Mouse (Mus musculus) thymus, adult 2 months (tissue): ENCODE data around the gene Arhgap20. TPM values are rescaled to one million over a fixed set of nuclear protein-coding genes. Genes with fewer than 3 reads are reported as not detected.

Source experiments
- DNase-seq: peaks from one replicate; pipeline ENCODE4 v3.0.0; 2021
- H3K27ac ChIP-seq: fragments of 200-500 bp; 2 replicates; pipeline ENCODE4 v1.5.1; 2012; ENCODE audit warnings: low read length, control low read depth; ENCODE audit not compliant: control insufficient read depth, insufficient read depth
- H3K27me3 ChIP-seq: fragments of 200-500 bp; 2 replicates; pipeline ENCODE4 v1.6.1; 2012; ENCODE audit warnings: mild to moderate bottlenecking, low read length, moderate library complexity, mixed read lengths; ENCODE audit not compliant: control insufficient read depth, insufficient read depth
- H3K36me3 ChIP-seq: fragments of 200-500 bp; 2 replicates; pipeline ENCODE4 v1.6.1; 2012; ENCODE audit warnings: mild to moderate bottlenecking, low read length, moderate library complexity; ENCODE audit not compliant: control insufficient read depth, insufficient read depth
- H3K4me1 ChIP-seq: fragments of 200-500 bp; replicated peaks from 2 replicates; pipeline ENCODE4 v1.6.1; 2012; ENCODE audit warnings: low read length; ENCODE audit not compliant: control insufficient read depth, insufficient read depth
- H3K4me3 ChIP-seq: fragments of 200-500 bp; 2 replicates; pipeline ENCODE4 v1.5.1; 2012; ENCODE audit warnings: mild to moderate bottlenecking, low read length, control low read depth, moderate library complexity; ENCODE audit not compliant: control insufficient read depth, insufficient read depth
- CTCF ChIP-seq: fragments of 200-500 bp; IDR thresholded peaks from 2 replicates; pipeline ENCODE4 v1.5.1; 2012; ENCODE audit warnings: mild to moderate bottlenecking, control low read depth, low read length, moderate library complexity, borderline replicate concordance; ENCODE audit not compliant: control insufficient read depth, poor library complexity, insufficient read depth; ENCODE audit errors: extremely low read depth
- POLR2A ChIP-seq: fragments of 200-500 bp; IDR thresholded peaks from 2 replicates; pipeline ENCODE4 v1.6.1; 2012; ENCODE audit warnings: mild to moderate bottlenecking, low read length, control low read depth, moderate library complexity; ENCODE audit not compliant: control insufficient read depth, poor library complexity, insufficient read depth; ENCODE audit errors: extremely low read depth
- WGBS: fragments of 180-500 bp; shearing (Covaris S2); methylation state at CpG from one replicate; pipeline ENCODE4 v1.1.7; 2018; 5-methylcytosine and 5-hydroxymethylcytosine counted together
- polyA plus RNA-seq: library from polyadenylated mRNA; depleted of rRNA; stranded (reverse); fragments of >200 nt; gene quantifications from 2 replicates; pipeline ENCODE4 v1.2.3, GENCODE M21; 2012; rRNA removed

Arhgap20 gene
- polyA plus RNA-seq, result 1.2 TPM in 2 replicates

- WGBS, result under 1% methylated on average over 73 of the region's 77 CpGs
- Histone ChIP-seq H3K4me1 (peaks cover 12% of the 10 kb centered on the region), H3K36me3 (no peaks in the 10 kb centered on the region), H3K4me3 (peak within 1 kb of the TSS; percentile 51), H3K27me3 (peaks cover 7% of the 10 kb centered on the region; the same call in 1 of the 2 replicates), H3K27ac (no peak within 1 kb of the TSS)
- peak; percentile 77 for DNase-seq
- TF ChIP-seq CTCF, result no peak
- no peak for TF ChIP-seq POLR2A
Measured at GRCm38 (mm10) chr9:51764921-51765416, at the start of gene Arhgap20. Arhgap20 (plus strand) TSS chr9:51765337.

GRCm38 (mm10) chr9:51718793-51719192 lies 46.3 kb upstream of the Arhgap20 start:
- no peak for TF ChIP-seq CTCF
- no peak for TF ChIP-seq POLR2A
- Histone ChIP-seq H3K36me3 (no peaks in the 10 kb centered on the region), H3K27me3 (no peaks in the 10 kb centered on the region), H3K4me1 (no peaks in the 10 kb centered on the region), H3K4me3 (no peak overlapping the region), H3K27ac (no peak overlapping the region)
- DNase-seq, result no peak
- over 99% methylated on average over 3 of the region's 3 CpGs for WGBS

- 43% methylated on average over 6 of the region's 6 CpGs for WGBS
- H3K36me3 ChIP-seq, result no peaks in the 10 kb centered on the region
- H3K4me1 ChIP-seq, result no peaks in the 10 kb centered on the region
- no peak overlapping the region for H3K4me3 ChIP-seq
- H3K27ac ChIP-seq, result no peak overlapping the region
- TF ChIP-seq POLR2A, result no peak
- DNase-seq, result no peak
- H3K27me3 ChIP-seq, result no peaks in the 10 kb centered on the region
Measured at GRCm38 (mm10) chr9:51727960-51728359, 37.2 kb upstream of the Arhgap20 start.

- H3K27me3 ChIP-seq, result no peaks in the 10 kb centered on the region
- no peak overlapping the region for H3K4me3 ChIP-seq
- WGBS, result 86% methylated on average over 9 of the region's 9 CpGs
- DNase-seq, result no peak
- no peak overlapping the region for H3K27ac ChIP-seq
- H3K4me1 ChIP-seq, result no peaks in the 10 kb centered on the region
- no peaks in the 10 kb centered on the region for H3K36me3 ChIP-seq
- TF ChIP-seq CTCF (no peak), POLR2A (no peak)
Measured at GRCm38 (mm10) chr9:51735180-51736034, 29.7 kb upstream of the Arhgap20 start.

- Histone ChIP-seq H3K4me1 (no peaks in the 10 kb centered on the region), H3K36me3 (no peaks in the 10 kb centered on the region), H3K27ac (no peak overlapping the region), H3K4me3 (no peak overlapping the region), H3K27me3 (no peaks in the 10 kb centered on the region)
- 84% methylated on average over 5 of the region's 5 CpGs for WGBS
- DNase-seq, result no peak
- TF ChIP-seq CTCF, result no peak
- TF ChIP-seq POLR2A, result no peak
Measured at GRCm38 (mm10) chr9:51736750-51737368, 28.3 kb upstream of the Arhgap20 start.

GRCm38 (mm10) chr9:51738349-51738748 lies 26.8 kb upstream of the Arhgap20 start:
- Histone ChIP-seq H3K4me1 (no peaks in the 10 kb centered on the region), H3K36me3 (no peaks in the 10 kb centered on the region), H3K27ac (no peak overlapping the region), H3K27me3 (no peaks in the 10 kb centered on the region), H3K4me3 (no peak overlapping the region)
- WGBS, result 90% methylated on average over 9 of the region's 9 CpGs
- no peak for DNase-seq
- TF ChIP-seq POLR2A (no peak), CTCF (no peak)
